Mouse (Mus musculus) stomach, postnatal 0 days (tissue): ENCODE measurements at regions not wholly inside any gene's neighbourhood (a gene's known extent, or its start where the extent isn't known, plus 50 kb on each side); places are given as distances from the start of the nearest gene placed in this dataset.

ENCODE experiments used
- CTCF ChIP-seq: IDR thresholded peaks from 2 replicates; pipeline ENCODE4 v1.5.1; 2016; ENCODE audit warnings: antibody characterized with exemption, low read depth, mild to moderate bottlenecking, moderate library complexity
- EP300 ChIP-seq: optimal IDR thresholded peaks from 2 replicates; pipeline ENCODE3; 2016; ENCODE audit warnings: antibody characterized with exemption

DNA sequence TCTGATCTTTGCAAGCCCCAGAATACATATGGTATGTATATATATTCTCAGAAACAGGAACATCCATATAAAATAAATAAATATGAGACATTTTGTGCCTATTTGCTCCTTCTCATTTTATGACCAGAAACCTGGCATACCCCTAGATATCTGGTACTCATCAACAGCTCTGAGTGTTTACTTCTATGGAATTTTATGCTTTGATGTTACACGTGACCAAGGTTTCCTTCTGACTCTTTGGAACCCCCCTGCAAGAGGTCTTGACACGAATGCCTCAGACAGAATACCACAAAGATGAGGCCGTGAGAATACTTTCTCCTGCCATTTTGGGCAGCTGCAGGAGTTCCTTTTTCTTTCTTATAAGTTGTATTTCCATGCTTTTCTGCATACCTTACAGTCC is 85.3 kb upstream of the P2ry1 start:
- no peak for TF ChIP-seq EP300
- no peak for TF ChIP-seq CTCF
